Mouse (Mus musculus) kidney, embryonic 14.5 days (tissue): Measurements from ENCODE around the gene Gm49387. TPM values are rescaled to one million over a fixed set of nuclear protein-coding genes. Genes with fewer than 3 reads are reported as not detected.

Source experiments
- ATAC-seq: fragments of 200-750 bp; cut with Nextera tagmentation; 2 replicates; pipeline ENCODE4 v1.8.0; 2017; ENCODE audit warnings: moderate number of reproducible peaks, mild to moderate bottlenecking, moderate TSS enrichment, moderate library complexity; ENCODE audit not compliant: low FRiP score, low TSS enrichment
- H3K27ac ChIP-seq: fragments of 300-500 bp; sonication (generic); 2 replicates; pipeline ENCODE4 v1.5.1; 2014; ENCODE audit warnings: low read depth, mild to moderate bottlenecking, low read length, moderate library complexity, mixed read lengths
- H3K27me3 ChIP-seq: fragments of 300-500 bp; sonication (generic); 2 replicates; pipeline ENCODE4 v1.6.1; 2014; ENCODE audit warnings: mild to moderate bottlenecking, low read length; ENCODE audit not compliant: control insufficient read depth, insufficient read depth
- H3K36me3 ChIP-seq: fragments of 300-500 bp; sonication (generic); 2 replicates; pipeline ENCODE4 v1.6.1; 2014; ENCODE audit warnings: low read length, mixed read lengths; ENCODE audit not compliant: control insufficient read depth, insufficient read depth
- H3K4me1 ChIP-seq: fragments of 300-500 bp; sonication (generic); 2 replicates; pipeline ENCODE4 v1.6.1; 2014; ENCODE audit warnings: low read length, mixed read lengths; ENCODE audit not compliant: control insufficient read depth, insufficient read depth
- H3K4me2 ChIP-seq: fragments of 300-500 bp; sonication (generic); replicated peaks from 2 replicates; pipeline ENCODE4 v1.6.1; 2014; ENCODE audit warnings: low read depth, mild to moderate bottlenecking, low read length
- H3K4me3 ChIP-seq: fragments of 300-500 bp; sonication (generic); 2 replicates; pipeline ENCODE4 v1.5.1; 2014; ENCODE audit warnings: mild to moderate bottlenecking, low read length
- H3K9ac ChIP-seq: fragments of 300-500 bp; sonication (generic); 2 replicates; pipeline ENCODE4 v1.6.1; 2014; ENCODE audit warnings: low read depth, mild to moderate bottlenecking, low read length, moderate library complexity
- H3K9me3 ChIP-seq: fragments of 300-500 bp; sonication (generic); 2 replicates; pipeline ENCODE4 v1.6.1; 2016; ENCODE audit warnings: low read length; ENCODE audit not compliant: control insufficient read depth
- whole genome bisulfite sequencing: fragments of 180-500 bp; shearing (Covaris S2); extraction: QIAGEN DNeasy Blood & Tissue Kit; methylation state at CpG from one replicate; pipeline ENCODE4 v1.1.7; 2014; 5-methylcytosine and 5-hydroxymethylcytosine counted together
- polyA plus RNA-seq: library from polyadenylated mRNA; unstranded; fragments of >200 nt; fragmentation: Nextera tagmentation; extraction: Ambion mirVana; gene quantifications from 2 replicates; pipeline ENCODE4 v1.2.1, GENCODE M21; 2014

Gene Gm49387
- polyA plus RNA-seq, 1 experiment from 2014 or later, result not detected

DNA sequence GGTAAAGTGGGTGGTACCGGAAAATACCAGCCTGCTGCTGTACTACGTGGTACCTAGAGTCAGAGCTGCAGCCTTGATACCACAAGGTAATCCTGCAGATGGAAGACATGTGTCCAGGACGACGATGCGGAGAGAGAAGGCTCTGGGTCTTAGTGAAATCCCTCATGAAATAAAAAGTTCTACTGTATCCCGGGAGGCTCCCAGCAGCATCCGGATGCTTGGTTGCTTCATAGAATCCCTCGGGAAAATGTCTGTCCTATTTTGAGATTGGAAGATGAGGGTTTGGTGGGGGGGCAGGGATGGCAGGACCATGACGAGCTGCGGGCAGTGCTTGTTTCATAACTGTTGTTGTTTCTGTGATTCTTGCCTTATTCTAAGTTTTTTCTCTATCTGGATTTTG is 7.3 kb upstream of the Gm49387 start:
- Histone ChIP-seq H3K9me3 (no peaks in the 10 kb centered on the region), H3K9ac (no peak overlapping the region), H3K27ac (no peak overlapping the region), H3K4me1 (no peaks in the 10 kb centered on the region), H3K36me3 (no peaks in the 10 kb centered on the region), H3K27me3 (no peaks in the 10 kb centered on the region), H3K4me3 (no peak overlapping the region), H3K4me2 (no peak overlapping the region)
- 91% methylated on average over 10 of the region's 10 CpGs for WGBS
- ATAC-seq, result no peak

DNA sequence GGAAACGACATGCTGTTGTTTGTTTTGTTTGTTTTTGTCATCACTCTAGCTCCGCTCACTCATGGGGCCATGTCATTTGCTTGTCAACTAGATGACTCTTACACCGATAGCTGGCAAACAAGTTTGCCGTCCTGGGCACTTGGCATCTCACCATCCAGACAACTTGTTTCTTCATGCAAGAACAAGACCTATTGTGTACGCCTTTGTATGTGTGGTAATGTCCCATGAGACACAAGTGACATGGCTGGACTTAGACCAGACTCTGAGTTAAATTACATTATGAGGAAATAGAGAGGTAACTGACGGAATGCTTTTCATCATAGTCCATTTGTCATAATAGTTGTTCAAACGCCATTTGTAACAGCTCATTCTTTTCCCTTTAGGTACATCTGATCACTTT is 5.2 kb upstream of the Gm49387 start:
- H3K4me3 ChIP-seq, result no peak overlapping the region
- no peak for ATAC-seq
- no peak overlapping the region for H3K27ac ChIP-seq
- H3K9ac ChIP-seq, result no peak overlapping the region
- 0 out of 2 replicates have a peak, but pooled peaks cover 5% of the 10 kb centered on the region for H3K4me1 ChIP-seq
- no peaks in the 10 kb centered on the region for H3K9me3 ChIP-seq
- no peak overlapping the region for H3K4me2 ChIP-seq
- 95% methylated on average over 7 of the region's 7 CpGs for WGBS
- H3K36me3 ChIP-seq, result no peaks in the 10 kb centered on the region
- H3K27me3 ChIP-seq, result no peaks in the 10 kb centered on the region

GRCm38 (mm10) chr14:31644931-31645547 is 4.4 kb upstream of the Gm49387 start:
- Histone ChIP-seq H3K36me3 (no peaks in the 10 kb centered on the region), H3K4me3 (no peak overlapping the region), H3K27me3 (no peaks in the 10 kb centered on the region), H3K27ac (no peak overlapping the region), H3K4me1 (0 out of 2 replicates have a peak, but pooled peaks cover 5% of the 10 kb centered on the region), H3K4me2 (no peak overlapping the region), H3K9ac (no peak overlapping the region), H3K9me3 (no peaks in the 10 kb centered on the region)
- ATAC-seq, result no peak
- WGBS, result 66% methylated on average over 3 of the region's 3 CpGs

DNA sequence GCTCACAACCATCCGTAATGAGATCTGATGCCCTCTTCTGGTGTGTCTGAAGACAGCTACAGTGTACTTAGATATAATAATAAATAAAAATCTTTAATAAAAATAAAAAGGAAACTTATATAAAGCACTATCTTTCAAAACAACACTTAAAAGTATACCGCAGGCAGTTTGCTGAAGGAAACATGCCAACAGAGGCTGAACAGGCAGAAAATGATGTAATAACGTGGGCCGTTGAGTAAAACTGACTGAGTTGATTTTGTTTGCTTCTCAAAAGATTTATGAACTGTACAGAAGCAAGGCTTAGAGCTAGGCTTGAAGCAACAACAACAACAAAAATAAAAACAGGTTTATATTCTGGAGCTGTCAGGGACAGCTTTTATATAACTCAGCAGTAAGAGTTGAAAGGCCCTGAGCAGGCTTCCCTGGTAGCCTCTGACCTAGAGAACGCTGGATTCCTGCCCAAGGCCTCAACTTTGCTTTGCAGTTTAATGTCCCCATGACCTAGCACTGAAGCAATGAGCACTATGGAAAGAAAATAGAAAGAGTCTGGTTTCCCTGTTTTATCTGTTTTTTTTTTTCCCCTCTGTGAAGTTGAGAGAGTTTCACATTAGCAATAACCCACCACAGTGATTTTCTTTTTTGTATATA is 3.6 kb upstream of the Gm49387 start:
- Histone ChIP-seq H3K4me2 (no peak overlapping the region), H3K4me3 (no peak overlapping the region), H3K9ac (no peak overlapping the region), H3K27me3 (no peaks in the 10 kb centered on the region), H3K27ac (no peak overlapping the region), H3K9me3 (no peaks in the 10 kb centered on the region), H3K4me1 (0 out of 2 replicates have a peak, but pooled peaks cover 5% of the 10 kb centered on the region), H3K36me3 (no peaks in the 10 kb centered on the region)
- 77% methylated on average over 5 of the region's 5 CpGs for WGBS
- ATAC-seq, result no peak

- no peaks in the 10 kb centered on the region for H3K27me3 ChIP-seq
- 0 out of 2 replicates have a peak, but pooled peaks cover 5% of the 10 kb centered on the region for H3K4me1 ChIP-seq
- WGBS, result 65% methylated on average over 9 of the region's 9 CpGs
- H3K9me3 ChIP-seq, result no peaks in the 10 kb centered on the region
- H3K4me3 ChIP-seq, result peak overlapping the region; percentile 51
- no peaks in the 10 kb centered on the region for H3K36me3 ChIP-seq
- H3K27ac ChIP-seq, result peak overlapping the region; percentile 69
- peak overlapping the region; percentile 67 for H3K9ac ChIP-seq
- peak overlapping the region; percentile 67 for H3K4me2 ChIP-seq
- no peak for ATAC-seq
Observed at GRCm38 (mm10) chr14:31641506-31642155, 953 bp upstream of the Gm49387 start.

- Histone ChIP-seq H3K4me3 (peak within 1 kb of the TSS; percentile 51), H3K9ac (peak within 1 kb of the TSS; percentile 67), H3K27ac (peak within 1 kb of the TSS; percentile 69), H3K4me1 (0 out of 2 replicates have a peak, but pooled peaks cover 5% of the 10 kb centered on the region), H3K27me3 (no peaks in the 10 kb centered on the region), H3K9me3 (no peaks in the 10 kb centered on the region), H3K4me2 (peak within 1 kb of the TSS; percentile 75), H3K36me3 (no peaks in the 10 kb centered on the region)
- ATAC-seq, result peak; percentile 98
- WGBS, result under 1% methylated on average over 30 of the region's 30 CpGs
Observed at GRCm38 (mm10) chr14:31640890-31641505, 320 bp upstream of the Gm49387 start, which contains the start of the genes Btd and Hacl1. Btd (plus strand) TSS chr14:31641028. Hacl1 (minus strand) TSS chr14:31641286.

- no peak overlapping the region for H3K4me2 ChIP-seq
- H3K36me3 ChIP-seq, result no peaks in the 10 kb centered on the region
- no peaks in the 10 kb centered on the region for H3K9me3 ChIP-seq
- H3K4me1 ChIP-seq, result no peaks in the 10 kb centered on the region
- no peak overlapping the region for H3K9ac ChIP-seq
- no peaks in the 10 kb centered on the region for H3K27me3 ChIP-seq
- H3K27ac ChIP-seq, result no peak overlapping the region
- no peak for ATAC-seq
- H3K4me3 ChIP-seq, result no peak overlapping the region
- WGBS, result 82% methylated on average over 7 of the region's 7 CpGs
Observed at GRCm38 (mm10) chr14:31630677-31631076, 10.0 kb downstream of the Gm49387 start.

DNA sequence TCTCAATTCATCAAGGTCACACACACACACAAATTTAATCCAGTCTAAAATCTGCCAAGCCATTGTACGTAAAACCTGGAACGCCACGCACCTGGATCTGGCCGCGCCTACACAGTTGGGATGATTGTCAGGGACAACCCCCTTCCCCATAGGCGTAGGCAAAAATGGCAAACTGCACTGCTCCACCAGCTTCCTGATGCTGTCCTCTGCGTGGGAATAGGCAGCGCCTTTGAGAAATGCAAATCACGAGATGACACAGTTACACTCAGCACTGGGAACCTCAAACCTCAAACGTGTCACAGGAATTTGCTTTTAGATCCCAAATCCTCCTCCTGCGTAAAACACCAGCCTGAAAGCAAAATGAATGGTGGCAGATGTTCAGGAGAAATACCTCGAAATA is 17.9 kb downstream of the Gm49387 start:
- 86% methylated on average over 12 of the region's 12 CpGs for WGBS
- no peak overlapping the region for H3K4me3 ChIP-seq

More for the DNA sequence above, 17.9 kb downstream of the Gm49387 start:
- Histone ChIP-seq H3K4me2 (no peak overlapping the region), H3K27me3 (no peaks in the 10 kb centered on the region), H3K4me1 (no peaks in the 10 kb centered on the region), H3K36me3 (no peaks in the 10 kb centered on the region), H3K27ac (no peak overlapping the region), H3K9me3 (no peaks in the 10 kb centered on the region), H3K9ac (no peak overlapping the region)
- ATAC-seq, result no peak
